Mouse (Mus musculus) frontal cortex, postnatal 25 days (tissue): ENCODE results near the gene Irf7.
A peak's percentile ranks its signal among the peaks of the same experiment; 100 is the strongest.
"Not testable (repeated sequence)": the region's sequence is repeated elsewhere in the genome, so short reads cannot be mapped to it uniquely, and the experiment has no call there.

ENCODE experiments used
- DNase-seq, 2 experiments: peaks; one replicate each; pipeline ENCODE4 v3.0.0; 2022; ENCODE audit warnings: low spot score in 2 of 2

The Irf7 gene

DNA sequence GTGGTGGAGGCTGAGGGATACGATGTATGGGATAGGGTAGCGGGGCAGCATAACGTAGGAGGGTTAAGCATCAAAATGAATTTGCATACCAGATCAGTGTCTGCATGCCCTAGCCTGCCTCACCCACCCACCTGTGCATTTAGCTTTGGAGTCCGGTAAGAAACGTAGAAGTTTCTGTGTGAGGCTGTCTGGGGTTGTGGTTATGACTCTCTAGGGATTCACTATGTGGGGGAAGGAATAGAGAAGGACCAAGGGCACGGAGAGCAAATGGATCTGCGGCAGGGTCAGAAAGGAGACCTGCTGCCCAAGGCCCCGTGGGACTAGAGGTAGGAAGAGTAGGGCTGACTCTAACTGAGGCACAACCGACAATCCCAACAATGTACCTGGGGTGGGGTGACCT lies 9.1 kb upstream of the Irf7 start:
- DNase-seq = no peak

GRCm38 (mm10) chr7:141270631-141271030 lies 4.3 kb upstream of the Irf7 start:
- DNase-seq = no peak

- DNase-seq = no peak
Measured at GRCm38 (mm10) chr7:141269273-141269545, 2.9 kb upstream of the Irf7 start.

DNA sequence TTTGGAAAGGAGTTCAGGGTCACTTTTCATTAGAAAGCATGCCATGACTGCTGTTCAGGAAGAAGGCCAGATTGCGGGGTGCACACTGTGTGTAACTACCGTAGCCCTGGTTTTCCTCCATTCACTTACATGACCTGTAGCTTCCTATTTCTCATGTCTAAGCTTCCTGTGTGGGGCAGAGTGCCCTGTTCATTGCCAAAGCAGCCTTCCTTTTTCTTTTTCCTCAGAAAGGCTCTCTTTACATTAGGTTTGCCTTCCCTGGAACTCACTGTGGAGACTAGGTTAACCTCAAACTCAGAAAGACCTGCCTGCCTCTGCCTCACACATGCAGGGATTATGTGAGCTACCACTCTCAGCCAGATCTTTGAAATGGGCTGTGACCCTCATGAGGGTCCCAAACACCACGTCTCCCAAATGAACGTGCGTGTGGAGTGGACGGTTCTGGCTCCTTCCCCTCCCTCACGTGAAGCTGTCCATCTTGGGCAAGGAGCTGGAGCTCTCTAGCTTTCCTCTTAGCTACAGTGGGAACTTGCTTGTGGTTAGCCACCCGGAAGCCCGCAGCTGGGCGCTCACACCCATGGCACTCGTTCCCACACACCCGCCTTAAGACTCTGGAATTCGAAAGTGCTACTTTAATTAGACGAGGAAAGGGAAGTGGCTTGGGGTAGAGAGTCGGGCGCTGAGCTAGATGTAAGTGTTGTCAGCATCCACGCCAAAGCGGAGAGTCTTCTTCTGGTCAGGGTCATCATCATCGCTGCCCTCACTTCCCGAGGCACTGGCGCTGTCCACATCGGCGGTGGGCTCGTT lies 2.4 kb upstream of the Irf7 start:
- no peak for DNase-seq

- no peak for DNase-seq
Measured at GRCm38 (mm10) chr7:141265411-141265738, 906 bp downstream of the Irf7 start.

DNA sequence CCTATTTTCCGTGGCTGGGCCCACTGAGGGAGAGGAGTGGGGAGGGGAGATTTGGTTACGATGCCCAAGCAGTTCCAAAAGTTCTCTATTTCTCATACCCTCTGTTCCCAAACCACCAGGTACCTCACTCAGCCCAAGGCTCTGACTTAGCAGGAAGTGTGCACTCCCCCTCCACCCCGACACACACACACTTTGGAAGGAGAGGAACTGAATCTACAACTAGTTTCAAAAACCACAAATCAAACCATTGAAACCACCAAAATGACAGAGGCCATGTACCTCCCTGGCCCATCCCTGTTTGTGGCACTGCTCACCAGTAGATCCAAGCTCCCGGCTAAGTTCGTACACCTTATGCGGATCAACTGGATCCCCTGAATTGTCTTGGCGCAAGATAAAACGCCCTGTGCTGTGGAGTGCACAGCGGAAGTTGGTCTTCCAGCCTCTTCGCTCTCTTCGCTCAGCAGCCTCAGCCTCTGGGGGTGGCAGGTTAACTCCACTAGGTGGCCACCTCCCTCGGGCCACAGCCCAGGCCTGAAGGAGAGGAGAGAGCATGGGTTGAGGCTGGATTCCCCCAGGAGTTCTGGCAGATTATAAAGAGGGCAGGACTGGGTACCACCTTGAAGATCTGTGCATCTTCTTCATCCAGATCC lies 1.4 kb downstream of the Irf7 start:
- DNase-seq = no peak

GRCm38 (mm10) chr7:141264041-141264700 lies 2.1 kb downstream of the Irf7 start:
- no peak for DNase-seq

GRCm38 (mm10) chr7:141263640-141264039 lies 2.6 kb downstream of the Irf7 start:
- DNase-seq = no peak

GRCm38 (mm10) chr7:141261480-141261879 lies 4.8 kb downstream of the Irf7 start:
- DNase-seq = no peak

- DNase-seq = no peak
Measured at GRCm38 (mm10) chr7:141256159-141256558, 10.1 kb downstream of the Irf7 start.

- not testable (repeated sequence) for DNase-seq
Measured at GRCm38 (mm10) chr7:141250486-141250885, 15.8 kb downstream of the Irf7 start.

GRCm38 (mm10) chr7:141231551-141231950 lies 34.7 kb downstream of the Irf7 start:
- DNase-seq = no peak

DNA sequence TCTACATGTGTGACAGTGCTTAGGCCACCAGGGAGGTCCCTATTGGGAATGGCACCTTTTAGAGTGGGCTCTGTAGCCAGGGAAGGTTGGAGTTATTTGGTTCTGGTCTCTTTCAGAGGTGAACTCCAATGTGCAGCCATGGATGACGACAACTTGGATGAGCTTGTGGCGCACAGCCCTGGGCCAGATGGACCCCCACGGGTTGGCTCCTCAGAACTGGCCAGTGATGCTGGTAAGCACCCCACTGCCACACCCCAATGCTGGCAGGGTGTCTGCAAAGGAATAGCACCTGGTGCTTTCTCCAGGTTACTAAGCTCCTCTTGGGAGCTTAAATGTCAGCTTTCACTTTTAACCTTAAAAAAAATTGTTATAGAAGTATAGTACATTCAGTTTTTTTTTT lies 35.2 kb downstream of the Irf7 start:
- DNase-seq = no peak

DNA sequence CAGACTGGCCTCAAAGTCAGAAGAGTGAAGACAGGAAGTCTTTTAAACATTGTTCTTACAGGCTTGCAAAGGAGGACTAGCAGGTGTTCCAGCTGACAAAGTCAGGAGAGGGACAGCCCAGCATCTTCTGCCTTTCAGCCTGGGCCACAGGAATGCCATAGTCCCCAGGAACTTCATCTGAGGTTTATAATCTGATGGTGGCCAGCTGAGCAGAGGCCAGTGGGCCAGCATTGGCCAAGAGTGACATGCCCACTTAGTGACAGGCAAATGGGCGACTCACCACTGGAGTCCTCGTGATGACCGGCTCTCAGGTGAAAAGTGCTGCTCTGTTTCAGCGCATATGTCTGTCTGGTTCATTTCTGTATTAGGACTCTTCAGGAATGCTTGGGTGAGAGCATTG lies 35.7 kb downstream of the Irf7 start:
- DNase-seq = no peak

DNA sequence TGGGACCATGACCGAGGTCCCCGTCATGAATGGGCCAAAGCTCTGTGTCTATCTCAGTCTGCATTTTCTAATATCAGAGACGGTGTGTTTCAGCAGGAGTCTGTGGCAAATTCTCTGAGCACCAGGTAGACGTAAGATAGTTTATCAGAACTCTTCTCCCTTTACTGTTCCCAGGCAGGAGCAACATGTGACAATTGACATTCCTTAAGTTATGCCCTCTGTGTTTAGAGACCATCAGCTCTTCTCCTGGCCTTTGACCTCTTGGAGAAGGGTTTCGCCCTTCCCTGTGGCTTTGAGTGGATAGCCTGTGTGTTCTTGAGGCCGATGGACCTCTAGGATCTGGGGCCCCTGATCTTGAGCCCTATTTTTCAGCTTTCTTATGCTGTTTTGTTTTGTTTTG lies 36.6 kb downstream of the Irf7 start:
- DNase-seq = no peak

- peak; percentile 84 to 90 for DNase-seq
Measured at GRCm38 (mm10) chr7:141228279-141229067, 37.8 kb downstream of the Irf7 start, which contains the start of gene Phrf1. Phrf1 (plus strand) TSS chr7:141228784.

- DNase-seq = no peak
Measured at GRCm38 (mm10) chr7:141227796-141228195, 38.5 kb downstream of the Irf7 start.

DNA sequence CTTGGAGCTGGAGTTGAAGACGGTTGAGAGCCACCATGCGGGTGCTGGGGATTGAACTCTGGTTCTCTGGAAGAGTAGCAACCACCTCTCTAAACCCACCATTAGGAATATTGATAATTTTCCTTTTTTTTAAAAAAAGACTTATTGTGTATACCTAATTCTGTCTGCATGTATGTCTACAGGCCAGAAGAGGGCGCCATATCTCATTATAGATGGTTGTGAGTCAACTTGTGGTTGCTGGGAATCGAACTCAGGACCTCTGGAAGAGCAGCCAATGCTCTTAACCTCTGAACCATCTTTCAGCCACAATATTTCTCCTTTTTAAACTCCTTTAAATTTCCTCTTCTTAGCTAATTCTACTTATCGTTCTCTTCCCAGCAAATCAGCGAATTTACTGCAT lies 39.7 kb downstream of the Irf7 start:
- no peak for DNase-seq

DNA sequence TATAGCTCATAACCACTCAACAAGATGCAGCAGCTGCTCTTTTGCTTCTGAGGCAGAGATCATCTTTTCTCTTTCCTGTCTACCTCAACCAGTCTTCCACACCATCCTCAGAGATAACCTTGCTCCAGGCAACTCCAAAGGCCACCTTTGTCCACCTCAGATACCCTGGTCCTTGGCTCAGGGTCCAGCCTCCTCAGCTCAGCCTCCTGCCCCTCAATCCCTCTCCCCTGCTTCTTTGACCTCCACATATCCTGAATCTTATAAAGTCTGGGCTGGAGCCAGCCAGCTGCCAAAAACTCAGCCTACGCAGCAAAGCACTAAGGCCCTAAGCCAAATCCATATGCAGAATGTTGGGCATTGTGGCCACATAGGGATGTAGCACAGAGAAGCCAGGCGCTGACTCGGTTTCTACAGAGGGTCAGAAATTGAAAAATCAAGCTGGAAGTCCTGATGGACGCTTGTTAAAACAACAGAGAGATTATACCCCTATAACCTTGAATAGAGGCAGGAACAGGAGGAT lies 43.5 kb downstream of the Irf7 start:
- no peak for DNase-seq

DNA sequence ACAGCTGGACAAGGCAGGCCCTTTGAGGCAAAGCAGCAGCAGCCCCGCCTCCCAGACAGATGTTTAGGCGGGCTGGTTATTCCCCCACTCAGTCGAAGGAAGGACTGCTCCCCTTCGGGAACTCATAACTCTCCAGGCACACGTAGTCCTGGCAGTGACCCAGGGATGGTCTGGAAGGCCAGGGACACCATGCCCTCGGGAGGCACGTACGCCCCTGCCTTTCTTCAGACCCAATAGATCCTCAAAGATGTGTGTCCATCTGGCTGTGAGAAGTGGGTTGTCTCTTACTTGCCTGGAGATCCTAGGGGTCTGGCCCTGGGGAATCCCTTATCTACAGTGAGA lies 44.2 kb downstream of the Irf7 start:
- DNase-seq = no peak

DNA sequence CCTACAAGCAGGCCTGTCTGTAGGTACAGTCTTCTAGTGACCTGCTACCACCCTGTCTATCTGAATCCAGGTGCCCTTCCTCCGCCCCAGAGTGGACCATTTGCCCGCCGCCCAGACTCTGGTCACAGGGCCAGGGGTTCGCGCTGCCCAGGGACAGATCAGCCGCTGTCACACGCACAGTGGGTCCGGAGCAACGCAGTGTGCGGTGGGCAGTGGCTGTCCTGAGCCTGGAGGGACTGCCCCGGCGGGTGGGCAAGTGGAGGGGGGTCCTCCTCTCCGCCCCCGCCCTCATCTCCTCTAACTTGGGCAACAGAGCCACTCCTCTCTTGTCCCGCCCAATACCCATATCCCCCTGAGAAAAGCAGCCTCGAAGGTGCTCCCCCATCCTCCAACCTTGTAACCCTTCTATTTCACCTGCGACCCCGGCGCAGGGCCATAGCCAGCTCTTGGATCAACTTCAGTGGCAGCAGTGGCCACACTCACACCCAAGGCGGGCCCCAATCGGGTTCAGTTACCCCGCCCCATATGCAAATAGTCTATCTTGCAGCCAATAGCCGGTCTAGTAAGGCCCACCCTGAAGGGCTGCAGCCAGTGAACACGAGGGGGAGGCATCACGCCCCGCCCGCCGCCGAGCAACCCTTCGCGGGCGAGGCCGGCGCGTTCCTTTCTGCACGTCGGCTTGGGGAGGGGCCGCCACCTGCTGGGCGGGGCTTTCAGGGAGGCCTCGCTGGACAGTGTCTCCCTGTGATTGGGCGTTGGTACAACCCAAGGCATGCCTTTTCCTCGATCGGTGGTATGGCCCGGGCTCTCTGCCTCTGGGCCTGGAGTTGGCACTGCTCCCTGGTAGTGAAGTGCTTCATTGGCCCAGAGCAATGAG lies 44.8 kb downstream of the Irf7 start:
- peak; percentile 77 to 81 for DNase-seq
